Mouse (Mus musculus) cortical plate, adult 2 months (tissue): ENCODE measurements around the gene Rtl3.

Experiments used
- CTCF ChIP-seq: fragments of 200-500 bp; IDR thresholded peaks from 2 replicates; pipeline ENCODE4 v1.5.1; 2011; ENCODE audit warnings: mild to moderate bottlenecking, control low read depth, low read length; ENCODE audit not compliant: insufficient read depth; ENCODE audit errors: extremely low read depth
- POLR2A ChIP-seq: fragments of 200-500 bp; IDR thresholded peaks from 2 replicates; pipeline ENCODE4 v1.6.1; 2011; ENCODE audit warnings: mild to moderate bottlenecking, low read length, control low read depth; ENCODE audit not compliant: insufficient read depth; ENCODE audit errors: extremely low read depth

DNA sequence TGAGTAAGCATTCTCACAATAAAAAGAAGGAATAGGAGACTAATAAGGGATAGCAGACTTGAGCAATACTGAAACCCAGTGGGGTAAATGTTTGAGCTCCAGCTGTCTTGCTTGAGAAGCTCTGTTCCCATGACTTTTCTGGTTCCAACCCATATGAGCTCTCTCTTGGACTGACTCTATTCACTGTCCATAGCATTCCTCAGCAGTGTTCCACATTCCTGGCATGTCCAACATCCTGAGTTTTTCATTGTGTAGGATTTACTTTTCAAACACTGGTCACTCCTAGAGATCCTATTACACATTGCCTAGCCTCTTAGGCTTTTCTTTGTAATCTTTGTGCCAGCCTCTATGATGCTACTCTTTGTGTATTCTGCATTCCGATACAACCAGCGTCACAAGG lies 36.1 kb downstream of the Rtl3 start:
- TF ChIP-seq POLR2A = no peak
- no peak for TF ChIP-seq CTCF
